Mouse (Mus musculus) ES-Bruce4 (cell line): ENCODE results near the gene Rai14. TPM values are rescaled to one million over a fixed set of nuclear protein-coding genes. Genes with fewer than 3 reads are reported as not detected.

Experiments
- H3K27ac ChIP-seq: 2 replicates; pipeline ENCODE4 v1.5.1; 2012; ENCODE audit warnings: low read length, inconsistent platforms; ENCODE audit not compliant: insufficient read depth
- H3K27me3 ChIP-seq: 2 replicates; pipeline ENCODE4 v1.6.1; 2012; ENCODE audit warnings: mild to moderate bottlenecking, low read length, inconsistent platforms; ENCODE audit not compliant: control insufficient read depth, poor library complexity, insufficient read depth, severe bottlenecking
- H3K36me3 ChIP-seq: 2 replicates; pipeline ENCODE4 v1.6.1; 2012; ENCODE audit warnings: inconsistent platforms, mild to moderate bottlenecking, low read length, moderate library complexity; ENCODE audit not compliant: control insufficient read depth, poor library complexity, insufficient read depth, severe bottlenecking
- H3K4me1 ChIP-seq: one replicate; pipeline ENCODE4 v1.8.1; 2011; ENCODE audit warnings: low read length; ENCODE audit not compliant: control insufficient read depth, insufficient read depth
- H3K4me3 ChIP-seq: 2 replicates; pipeline ENCODE4 v1.5.1; 2011; ENCODE audit warnings: low read depth, mild to moderate bottlenecking, low read length
- H3K9ac ChIP-seq: 2 replicates; pipeline ENCODE4 v1.6.1; 2012; ENCODE audit warnings: low read depth, mild to moderate bottlenecking, inconsistent platforms; ENCODE audit not compliant: poor library complexity, severe bottlenecking
- H3K9me3 ChIP-seq: replicated peaks from 2 replicates; pipeline ENCODE4 v1.6.1; 2012; ENCODE audit warnings: mild to moderate bottlenecking, low read length, inconsistent platforms; ENCODE audit not compliant: control insufficient read depth, poor library complexity, insufficient read depth, severe bottlenecking
- CTCF ChIP-seq: IDR thresholded peaks from one replicate; pipeline ENCODE4 v1.8.1; 2011; ENCODE audit warnings: low read depth, low read length
- EP300 ChIP-seq: IDR thresholded peaks from 2 replicates; pipeline ENCODE4 v1.6.1; 2011; ENCODE audit warnings: low read depth, low read length; ENCODE audit not compliant: insufficient read depth
- POLR2A ChIP-seq: IDR thresholded peaks from one replicate; pipeline ENCODE4 v1.8.1; 2011; ENCODE audit warnings: low read length; ENCODE audit not compliant: insufficient read depth
- polyA plus RNA-seq: library from polyadenylated mRNA; stranded (reverse); fragments of >200 nt; gene quantifications from 2 replicates; pipeline ENCODE4 v1.2.4, GENCODE M21; 2011; ENCODE audit warnings: low read depth; ENCODE audit not compliant: missing spikeins, insufficient read depth, insufficient read length

Rai14 gene
- polyA plus RNA-seq, 1 experiment, result 80.9 TPM

- no peak overlapping the region for H3K9ac ChIP-seq
- no peaks in the 10 kb centered on the region; the same call in 1 of the 2 replicates for H3K9me3 ChIP-seq
- no peak overlapping the region for H3K27ac ChIP-seq
- no peak overlapping the region for H3K4me3 ChIP-seq
- peaks cover 10% of the 10 kb centered on the region for H3K4me1 ChIP-seq
- TF ChIP-seq EP300 (no peak), POLR2A (no peak), CTCF (no peak)
- no peaks in the 10 kb centered on the region for H3K27me3 ChIP-seq
- H3K36me3 ChIP-seq, result no peaks in the 10 kb centered on the region; the same call in 1 of the 2 replicates
Measured at GRCm38 (mm10) chr15:10719511-10719910, 5.1 kb upstream of the Rai14 start.

- Histone ChIP-seq H3K9ac (no peak overlapping the region), H3K36me3 (no peaks in the 10 kb centered on the region; the same call in 1 of the 2 replicates), H3K27me3 (no peaks in the 10 kb centered on the region), H3K4me3 (no peak overlapping the region), H3K4me1 (peaks cover 7% of the 10 kb centered on the region), H3K9me3 (no peaks in the 10 kb centered on the region; the same call in 1 of the 2 replicates), H3K27ac (no peak overlapping the region)
- TF ChIP-seq CTCF (no peak), EP300 (no peak), POLR2A (no peak)
Measured at GRCm38 (mm10) chr15:10718763-10719162, 4.3 kb upstream of the Rai14 start.

GRCm38 (mm10) chr15:10717284-10717683 is 2.9 kb upstream of the Rai14 start:
- Histone ChIP-seq H3K4me1 (peaks cover 7% of the 10 kb centered on the region), H3K9ac (no peak overlapping the region), H3K27ac (no peak overlapping the region), H3K9me3 (no peaks in the 10 kb centered on the region; the same call in 1 of the 2 replicates), H3K36me3 (no peaks in the 10 kb centered on the region; the same call in 1 of the 2 replicates), H3K4me3 (no peak overlapping the region), H3K27me3 (no peaks in the 10 kb centered on the region)
- TF ChIP-seq EP300 (no peak), POLR2A (no peak), CTCF (no peak)

GRCm38 (mm10) chr15:10715966-10716365 is 1.5 kb upstream of the Rai14 start:
- Histone ChIP-seq H3K4me1 (peaks cover 2% of the 10 kb centered on the region), H3K36me3 (no peaks in the 10 kb centered on the region; the same call in 1 of the 2 replicates), H3K4me3 (no peak overlapping the region), H3K27ac (peak overlapping the region; percentile 54; the same call in 1 of the 2 replicates), H3K9me3 (no peaks in the 10 kb centered on the region; the same call in 1 of the 2 replicates), H3K9ac (peak overlapping the region; percentile 94; the same call in 1 of the 2 replicates), H3K27me3 (no peaks in the 10 kb centered on the region)
- no peak for TF ChIP-seq POLR2A
- TF ChIP-seq EP300, result no peak
- no peak for TF ChIP-seq CTCF

GRCm38 (mm10) chr15:10715139-10715505 is 698 bp upstream of the Rai14 start:
- H3K9me3 ChIP-seq, result no peaks in the 10 kb centered on the region; the same call in 1 of the 2 replicates
- H3K36me3 ChIP-seq, result no peaks in the 10 kb centered on the region; the same call in 1 of the 2 replicates
- TF ChIP-seq EP300, result no peak
- TF ChIP-seq POLR2A, result no peak
- no peak for TF ChIP-seq CTCF
- peak overlapping the region; percentile 94 for H3K9ac ChIP-seq
- peak overlapping the region; percentile 80 for H3K4me3 ChIP-seq
- no peaks in the 10 kb centered on the region for H3K27me3 ChIP-seq
- no peaks in the 10 kb centered on the region for H3K4me1 ChIP-seq
- peak overlapping the region; percentile 88 for H3K27ac ChIP-seq

GRCm38 (mm10) chr15:10713626-10714316 is 653 bp downstream of the Rai14 start:
- peak overlapping the region; percentile 25; the same call in 1 of the 2 replicates for H3K27ac ChIP-seq
- H3K4me3 ChIP-seq, result peak overlapping the region; percentile 80
- no peaks in the 10 kb centered on the region; the same call in 1 of the 2 replicates for H3K9me3 ChIP-seq
- no peaks in the 10 kb centered on the region for H3K27me3 ChIP-seq
- no peaks in the 10 kb centered on the region; the same call in 1 of the 2 replicates for H3K36me3 ChIP-seq
- peaks cover 2% of the 10 kb centered on the region for H3K4me1 ChIP-seq
- TF ChIP-seq CTCF, result no peak
- no peak for TF ChIP-seq POLR2A
- TF ChIP-seq EP300, result no peak
- peak overlapping the region; percentile 94 for H3K9ac ChIP-seq
